Mouse (Mus musculus): ENCODE data around the gene Gpr107. TPM values are rescaled to one million over a fixed set of nuclear protein-coding genes. Genes with fewer than 3 reads are reported as not detected.

Gene Gpr107
- total RNA-seq, 2 experiments from 2014 or later = 42.5 to 48.2 TPM

DNA sequence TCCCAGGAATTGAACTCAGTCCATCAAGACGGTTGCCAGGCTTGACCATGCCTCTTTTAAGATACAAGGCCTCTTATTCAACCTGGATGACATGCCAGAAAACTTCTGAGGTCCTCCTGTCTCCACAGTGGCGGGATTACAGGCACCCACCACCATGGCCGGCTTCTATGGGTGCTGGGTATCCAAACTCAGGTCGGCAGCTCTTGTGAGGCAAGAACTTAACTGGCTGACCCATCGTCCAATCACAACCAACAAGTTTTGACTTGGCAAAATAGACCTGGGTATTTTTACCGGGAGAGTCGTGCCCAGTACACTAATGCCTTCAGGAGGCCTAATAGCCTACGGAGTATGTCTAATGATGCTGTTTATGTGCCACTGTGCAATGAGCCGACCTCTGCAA lies 26.1 kb upstream of the Gpr107 start:
- no peak for DNase-seq (ENCODE audit: low spot score in 2 of 2)

DNA sequence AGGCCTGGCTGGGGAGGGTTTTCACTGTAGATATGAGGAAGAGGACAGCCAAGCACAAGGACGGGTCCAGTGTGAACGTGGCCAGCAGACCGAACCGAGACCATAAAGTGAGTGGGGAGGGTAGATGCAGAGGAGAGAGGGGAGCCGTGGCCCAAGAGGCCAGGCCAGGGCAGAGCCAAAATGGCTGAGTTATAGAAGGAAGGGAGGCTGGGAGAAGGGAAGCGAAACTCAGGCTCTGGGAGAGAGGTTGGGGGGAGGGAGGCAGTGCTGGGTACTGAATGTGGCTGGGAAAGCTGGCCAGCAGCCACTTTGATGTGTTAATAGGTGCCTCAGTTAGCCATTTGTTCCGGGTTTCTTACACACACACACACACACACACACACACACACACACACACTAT lies 24.9 kb upstream of the Gpr107 start:
- DNase-seq (ENCODE audit: low spot score in 2 of 2) = no peak

DNA sequence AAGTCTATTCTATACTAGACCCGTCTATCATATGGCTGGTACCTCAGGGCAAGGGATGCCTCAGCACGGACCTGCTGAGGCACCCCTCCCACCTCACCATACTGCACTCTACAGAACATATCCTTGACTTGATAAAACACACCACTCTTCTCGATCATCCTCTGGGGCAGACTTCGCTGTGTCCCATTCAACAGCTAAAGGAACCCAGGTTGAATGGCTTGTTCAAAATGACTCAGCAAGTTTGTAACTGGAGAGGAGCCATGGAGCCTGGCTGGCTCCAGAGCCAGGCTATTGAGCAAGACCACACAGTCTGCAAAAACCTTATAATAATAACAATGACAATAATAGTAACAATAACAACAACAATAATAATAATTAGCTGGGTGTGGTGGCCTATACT lies 24.2 kb upstream of the Gpr107 start:
- DNase-seq (ENCODE audit: low spot score in 2 of 2) = no peak

DNA sequence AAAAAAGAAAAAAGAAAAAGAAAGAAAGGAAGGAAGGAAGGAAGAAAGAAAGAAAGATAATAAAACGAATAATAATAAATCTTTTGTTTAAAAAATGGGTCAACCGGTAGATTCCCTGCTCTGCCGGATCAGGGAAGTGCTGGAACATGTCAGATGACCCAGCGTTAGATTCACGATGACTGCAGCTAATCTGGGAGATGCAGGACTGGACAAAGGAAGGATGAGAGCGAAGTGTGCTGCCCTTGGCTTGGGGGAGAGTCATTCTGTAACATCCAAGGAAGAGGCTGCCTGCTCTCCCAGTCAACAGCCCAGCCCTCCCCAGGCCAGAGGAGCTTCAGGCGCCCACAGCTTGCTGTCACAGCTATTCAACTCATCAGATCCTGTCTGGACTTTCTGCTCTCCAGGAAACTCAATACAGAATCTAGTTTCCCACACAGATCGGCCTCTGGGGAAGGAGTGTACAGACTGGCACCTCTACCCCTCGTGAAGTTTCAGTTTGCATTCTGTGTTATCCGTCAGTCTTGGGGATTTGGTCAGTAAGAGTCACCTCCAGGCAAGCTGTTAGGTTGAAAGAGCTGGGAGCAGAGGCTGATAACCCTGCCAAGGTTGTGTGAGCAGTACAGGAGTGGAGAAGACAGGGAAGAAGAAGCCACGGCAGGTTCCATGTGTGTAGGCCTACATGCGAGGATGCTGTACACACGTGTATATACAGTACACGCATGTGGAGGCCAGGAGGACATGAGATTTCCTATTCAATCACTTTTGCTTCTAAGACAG lies 22.2 kb upstream of the Gpr107 start:
- DNase-seq (ENCODE audit: low spot score in 2 of 2) = no peak

DNA sequence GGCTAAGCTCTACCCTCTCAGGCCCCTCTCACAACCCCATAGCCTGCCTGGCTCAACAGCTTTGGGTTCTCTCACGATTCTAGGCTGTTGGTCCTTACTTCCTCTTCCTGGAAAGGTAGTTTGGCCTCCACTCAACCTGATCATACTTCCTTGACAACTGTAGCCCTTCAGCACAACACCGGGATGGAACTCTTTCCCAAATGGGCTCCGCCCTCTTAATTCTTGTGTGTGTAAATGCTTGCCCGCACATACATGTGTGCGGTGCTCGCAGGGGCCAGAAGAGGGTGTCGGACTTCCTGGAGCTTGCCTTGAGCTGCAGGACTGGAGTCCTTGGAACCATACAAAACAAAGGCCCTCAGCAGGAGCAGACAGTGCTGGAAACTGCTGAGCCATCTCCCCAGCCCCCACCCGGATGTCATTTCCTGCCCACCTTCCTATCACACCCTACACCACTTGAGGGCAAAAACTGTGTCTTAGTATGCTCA lies 21.3 kb upstream of the Gpr107 start:
- no peak for DNase-seq (ENCODE audit: low spot score in 2 of 2)

GRCm38 (mm10) chr2:31132682-31133081 lies 19.4 kb upstream of the Gpr107 start:
- DNase-seq (ENCODE audit: low spot score in 2 of 2) = no peak

- no peak for DNase-seq (ENCODE audit: low spot score in 2 of 2)
Measured at GRCm38 (mm10) chr2:31133981-31134380, 18.1 kb upstream of the Gpr107 start.

DNA sequence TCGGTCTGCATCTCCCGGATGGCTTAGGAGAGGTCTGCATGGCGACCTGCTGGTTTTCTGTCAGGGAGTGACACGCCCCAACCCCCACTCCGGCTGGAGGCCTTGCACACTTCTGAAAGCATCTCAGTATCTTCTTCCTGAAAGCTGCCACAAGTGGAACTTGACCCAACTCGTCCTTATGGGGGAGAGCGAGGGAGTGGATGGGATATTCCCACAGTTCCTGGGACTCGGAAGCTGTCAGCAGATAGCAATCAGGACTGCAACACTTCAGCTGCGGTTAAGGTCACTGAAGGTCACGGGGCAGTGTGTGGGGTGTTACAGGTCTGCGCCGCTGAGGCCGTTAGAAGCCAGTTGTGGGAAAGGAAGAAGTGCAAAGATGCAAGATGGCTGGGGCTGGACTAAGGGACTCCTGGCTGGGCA lies 16.6 kb upstream of the Gpr107 start:
- no peak for DNase-seq (ENCODE audit: low spot score in 2 of 2)

DNA sequence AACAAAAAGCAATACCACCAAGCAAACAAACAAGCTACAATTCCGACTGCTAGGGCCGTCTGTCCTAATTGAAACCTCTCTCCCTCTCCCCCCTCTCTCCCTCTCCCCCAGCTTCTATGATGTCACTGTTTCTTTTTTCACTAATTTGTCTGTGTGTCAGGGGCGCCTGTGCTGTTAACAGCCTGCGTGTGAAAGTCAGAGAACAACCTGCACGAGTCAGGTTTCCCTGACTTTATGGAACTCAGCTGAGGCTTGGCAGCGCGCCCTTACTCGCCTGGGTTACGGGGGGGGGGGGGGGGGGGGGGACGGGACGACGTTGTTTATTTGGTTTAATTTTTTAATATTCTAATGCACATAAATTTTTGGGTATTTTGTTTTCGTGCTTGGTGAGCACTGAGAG lies 15.8 kb upstream of the Gpr107 start:
- no peak for DNase-seq (ENCODE audit: low spot score in 2 of 2)

- DNase-seq (ENCODE audit: low spot score in 2 of 2) = peak in 1 of 2 experiments; percentile 31
Measured at GRCm38 (mm10) chr2:31137018-31137590, 15.0 kb upstream of the Gpr107 start.

DNA sequence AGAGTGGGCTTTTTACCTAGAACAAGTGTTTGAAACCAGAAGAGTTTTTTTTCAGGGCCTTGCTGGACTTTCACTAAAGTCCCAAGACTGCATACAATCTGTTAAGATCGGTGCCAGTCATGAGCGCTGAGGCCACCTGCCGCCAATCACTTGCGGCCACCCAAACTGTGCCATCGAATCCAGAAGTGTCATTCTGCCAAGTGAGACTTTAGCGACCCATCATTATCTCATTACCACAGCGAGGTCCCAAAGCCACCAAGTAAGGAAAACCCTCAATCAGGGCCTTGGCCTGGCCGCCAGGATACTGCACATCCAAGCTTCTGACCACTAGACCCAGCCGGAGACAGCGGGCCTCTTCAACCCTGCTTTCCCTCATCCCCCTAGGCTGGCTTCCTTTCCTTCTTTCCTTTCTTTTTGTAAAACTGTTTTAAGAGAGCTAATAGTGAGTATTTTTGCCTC lies 12.9 kb upstream of the Gpr107 start:
- no peak for DNase-seq (ENCODE audit: low spot score in 2 of 2)

GRCm38 (mm10) chr2:31139991-31140771 lies 11.9 kb upstream of the Gpr107 start:
- DNase-seq (ENCODE audit: low spot score in 2 of 2) = no peak

GRCm38 (mm10) chr2:31140772-31141073 lies 11.4 kb upstream of the Gpr107 start:
- DNase-seq (ENCODE audit: low spot score in 2 of 2) = peak in 1 of 2 experiments; percentile 33

- DNase-seq (ENCODE audit: low spot score in 2 of 2) = peak in 1 of 2 experiments; percentile 31
Measured at GRCm38 (mm10) chr2:31141074-31141866, 10.8 kb upstream of the Gpr107 start.

- peak; percentile 84 to 90 for DNase-seq (ENCODE audit: low spot score in 2 of 2)
Measured at GRCm38 (mm10) chr2:31141867-31142454, 10.2 kb upstream of the Gpr107 start, which contains the start of gene Fnbp1. Gene Fnbp1, minus strand, starts transcription at chr2:31142008.

GRCm38 (mm10) chr2:31142505-31142904 lies 9.6 kb upstream of the Gpr107 start:
- DNase-seq (ENCODE audit: low spot score in 2 of 2) = peak in 1 of 2 experiments; percentile 24

DNA sequence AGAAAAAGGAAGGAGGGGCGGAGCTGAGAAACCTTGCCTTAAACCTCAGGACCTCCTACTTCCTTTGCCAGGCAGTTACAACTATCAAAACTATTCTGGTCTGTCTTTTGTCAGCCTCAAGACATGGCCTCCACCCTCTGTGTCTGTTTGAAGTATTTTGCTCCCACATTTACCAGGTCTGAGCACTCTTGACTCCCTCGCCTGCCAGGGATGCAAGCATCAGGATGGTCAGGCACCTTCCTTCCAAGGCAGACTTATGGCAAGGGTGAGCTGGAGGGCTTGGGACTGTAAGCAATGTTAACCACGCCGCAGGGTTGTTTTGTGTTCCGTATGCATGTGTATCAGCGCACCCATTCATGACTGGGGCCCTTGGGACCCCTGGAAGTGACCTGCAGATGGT lies 8.8 kb upstream of the Gpr107 start:
- DNase-seq (ENCODE audit: low spot score in 2 of 2) = no peak

GRCm38 (mm10) chr2:31143768-31144695 lies 8.1 kb upstream of the Gpr107 start:
- DNase-seq (ENCODE audit: low spot score in 2 of 2) = no peak

DNA sequence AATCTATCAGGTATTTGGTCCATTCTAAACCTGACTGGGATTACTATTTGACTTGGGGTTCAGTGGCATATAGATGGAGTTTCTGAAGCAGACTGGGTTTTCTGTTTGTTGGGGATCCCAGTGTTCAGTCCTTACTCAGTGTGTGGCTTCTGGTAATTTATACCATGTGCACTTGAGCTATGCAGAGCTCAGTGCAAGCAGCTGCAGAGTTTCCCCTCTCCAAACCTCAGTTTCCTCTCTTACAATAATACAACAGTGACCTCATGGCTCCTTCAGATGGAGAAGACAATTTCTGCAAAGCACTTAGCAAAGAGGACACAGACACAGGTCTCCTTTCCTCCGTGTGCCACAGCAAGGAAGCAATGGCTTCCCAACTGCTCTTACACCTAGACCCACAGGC lies 7.2 kb upstream of the Gpr107 start:
- DNase-seq (ENCODE audit: low spot score in 2 of 2) = no peak

- DNase-seq (ENCODE audit: low spot score in 2 of 2) = no peak
Measured at GRCm38 (mm10) chr2:31147054-31147453, 5.1 kb upstream of the Gpr107 start.

All from layer of hippocampus, adult 18-20 months (tissue).